Mouse (Mus musculus): ENCODE measurements around the gene Gm3424. TPM values are rescaled to one million over a fixed set of nuclear protein-coding genes. Genes with fewer than 3 reads are reported as not detected.
"Not testable (repeated sequence)": the region's sequence is repeated elsewhere in the genome, so short reads cannot be mapped to it uniquely, and the experiment has no call there.

The Gm3424 gene
- polyA plus RNA-seq (2012; rRNA removed) = not detected in 2 replicates

DNA sequence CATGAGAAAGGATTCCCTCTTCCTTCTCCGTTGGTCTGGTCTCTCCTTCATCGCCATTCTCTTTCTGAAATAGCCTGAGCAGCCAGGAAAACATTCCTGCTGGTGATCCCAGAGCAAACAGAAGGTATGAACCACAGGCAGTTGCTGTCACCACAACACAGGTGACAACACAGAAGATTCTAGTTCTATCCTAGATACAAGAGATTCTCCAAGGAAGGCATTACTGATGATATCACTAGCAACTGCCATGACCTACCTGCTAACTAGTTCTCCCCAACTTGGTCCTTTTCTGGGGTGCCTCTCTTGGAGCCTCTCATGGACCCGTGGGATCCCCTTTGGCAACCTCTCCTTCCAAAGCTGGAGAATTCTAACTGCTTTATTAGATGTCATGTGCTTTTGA is at the start of gene Gm3424:
TSS of gene Gm3424 (minus strand) at position 101 of the 400 bp plus-strand sequence.
- not testable (repeated sequence) for DNase-seq (ENCODE audit: low spot score)

DNA sequence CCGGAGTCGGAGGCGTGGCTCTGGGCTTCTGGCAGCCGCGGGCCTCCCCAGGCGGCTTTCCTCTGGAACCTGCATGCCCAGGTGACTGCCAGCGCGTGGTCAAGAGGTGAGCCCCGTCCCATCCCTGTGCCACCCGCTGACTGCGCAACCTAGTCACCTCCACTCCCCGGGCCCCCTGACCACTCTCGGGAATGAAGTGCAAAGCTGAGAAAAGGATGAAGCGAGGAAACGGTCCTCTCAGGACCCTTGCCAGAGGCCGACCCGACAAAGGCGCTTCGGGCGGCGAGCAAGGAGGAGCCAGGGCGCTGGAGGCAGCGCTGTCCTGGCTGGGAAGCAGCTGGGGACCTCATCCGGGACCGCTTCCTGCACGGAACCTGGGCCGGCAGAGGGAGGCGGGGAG is 49.7 kb upstream of the Gm3424 start:
- DNase-seq (ENCODE audit: low spot score) = not testable (repeated sequence)

DNA sequence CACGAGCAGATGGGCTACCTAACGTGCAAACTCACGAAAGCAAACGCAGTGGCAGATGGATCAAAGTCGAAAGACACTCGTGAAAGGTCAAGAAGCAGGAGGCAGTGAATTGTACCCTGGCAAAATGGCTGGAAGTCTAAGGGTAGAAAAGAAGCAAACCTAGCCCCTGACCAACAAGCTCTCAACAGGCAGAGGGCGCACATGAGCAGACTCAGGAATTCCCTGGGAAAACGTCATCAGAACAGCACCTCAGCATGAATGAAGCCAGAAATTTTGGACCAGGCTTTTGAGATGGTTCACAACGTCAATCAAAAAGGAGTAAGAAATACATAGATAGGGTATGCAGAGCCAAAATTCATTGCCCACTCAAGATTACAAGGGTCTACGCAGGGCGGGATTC is 49.0 kb upstream of the Gm3424 start:
- not testable (repeated sequence) for DNase-seq (ENCODE audit: low spot score)

DNA sequence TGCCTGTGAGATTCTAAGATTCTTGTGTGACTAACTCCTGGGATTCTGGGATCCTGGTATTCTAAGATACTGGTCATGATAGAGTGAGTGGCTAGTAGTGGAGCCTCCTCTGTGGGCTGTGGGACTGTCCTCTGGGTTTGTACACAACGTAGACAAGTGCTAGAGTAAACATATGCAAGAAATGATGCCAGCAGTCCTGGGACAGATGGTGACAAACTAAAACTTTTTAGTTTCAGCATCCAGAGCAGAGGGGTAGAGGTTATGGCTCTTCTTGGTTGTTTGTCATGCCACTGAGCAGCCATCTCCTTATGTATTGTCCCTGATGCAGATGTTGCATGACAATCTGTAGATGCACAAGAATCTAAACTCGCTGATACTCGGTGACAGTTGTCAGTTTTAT is 25.8 kb upstream of the Gm3424 start:
- DNase-seq (ENCODE audit: low spot score) = not testable (repeated sequence)

DNA sequence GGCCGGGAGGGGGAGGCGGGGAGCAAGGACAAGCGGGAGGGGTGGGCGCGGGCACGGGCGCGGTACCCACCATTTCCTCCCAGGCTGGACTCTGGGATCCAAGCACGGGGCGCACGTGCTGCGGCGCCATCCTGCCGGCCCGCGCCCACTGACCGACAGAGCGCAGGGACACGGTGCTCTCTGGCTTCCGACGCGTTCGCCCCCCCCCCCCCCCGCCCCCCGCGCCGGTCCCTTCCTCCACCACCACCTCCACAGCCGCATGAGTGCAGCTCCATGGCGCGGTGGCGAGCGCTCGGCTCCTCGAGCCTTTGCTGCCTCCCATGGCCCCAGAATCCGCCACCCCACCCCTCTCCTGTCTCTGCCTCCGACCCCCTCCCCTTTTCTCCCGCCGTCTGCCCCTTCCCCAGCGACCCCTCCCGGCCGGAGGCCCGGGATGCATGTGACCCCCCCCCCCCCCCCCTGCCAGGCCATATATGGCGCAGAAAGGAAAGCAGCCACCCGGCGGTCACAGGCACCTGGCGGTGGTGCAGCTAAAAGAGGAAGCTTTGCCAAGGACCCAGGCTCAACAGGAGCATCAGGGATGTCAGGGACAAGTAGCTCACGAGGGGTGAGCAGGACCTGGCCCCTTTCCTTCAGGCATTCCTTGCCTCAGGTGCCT is 17.3 kb downstream of the Gm3424 start:
- not testable (repeated sequence) for DNase-seq (ENCODE audit: low spot score)

DNA sequence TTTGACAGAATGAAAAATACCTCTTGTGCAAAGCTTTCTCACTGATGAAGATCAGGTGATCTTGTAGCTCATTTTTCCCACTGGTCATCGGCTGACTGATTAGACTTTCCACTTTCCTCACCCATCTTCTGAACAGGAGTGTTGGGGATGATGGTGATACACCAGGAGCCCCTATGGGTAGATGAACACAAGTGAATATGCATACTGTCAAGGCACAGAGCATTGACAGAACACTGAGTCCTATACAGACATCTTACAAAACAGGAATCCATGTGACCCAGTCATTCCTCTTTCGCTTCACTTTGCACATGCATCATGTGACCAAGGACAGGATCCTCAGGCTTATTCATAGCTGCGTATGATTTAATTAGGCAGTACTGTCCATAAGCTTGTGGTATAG is 22.2 kb downstream of the Gm3424 start, which contains the start of gene Gm3383:
TSS of gene Gm3383 (minus strand) at position 101 of the 400 bp plus-strand sequence.
- not testable (repeated sequence) for DNase-seq (ENCODE audit: low spot score)

Other genes starting within 250 kb of the Gm3424 start
- gene Gm8265, start 197.3 kb downstream of the Gm3424 start, polyA plus RNA-seq (2012; rRNA removed) = not detected in 2 replicates
- not detected in 2 replicates for gene Gm9603, start 142.9 kb downstream of the Gm3424 start, polyA plus RNA-seq (2012; rRNA removed)
- 1.1 and 1.9 TPM in 2 replicates for gene Gm3373, start 88.8 kb downstream of the Gm3424 start, polyA plus RNA-seq (2012; rRNA removed)
- gene Gm3383, start 22.3 kb downstream of the Gm3424 start, polyA plus RNA-seq (2012; rRNA removed) = 3.3 and 4.5 TPM in 2 replicates
- gene Gm8237, start 50.1 kb upstream of the Gm3424 start, polyA plus RNA-seq (2012; rRNA removed) = 0.32 and 0.37 TPM in 2 replicates
- 3.4 and 4.9 TPM in 2 replicates for gene Gm3248, start 131.4 kb upstream of the Gm3424 start, polyA plus RNA-seq (2012; rRNA removed)
- gene Gm3453, start 148.8 kb upstream of the Gm3424 start, polyA plus RNA-seq (2012; rRNA removed) = not detected in 2 replicates
- not detected in 2 replicates for gene Gm6337, start 227.9 kb upstream of the Gm3424 start, polyA plus RNA-seq (2012; rRNA removed)